ENCODE assay signal across 8 mouse cellular contexts in genomic region chr6:113343177-113344092, GRCm38 (mm10). TPM values are rescaled to one million over a fixed set of nuclear protein-coding genes. Genes with fewer than 3 reads are reported as not detected.
A peak's percentile ranks its signal among the peaks of the same experiment; 100 is the strongest.
DNase-seq lines count a peak whose midpoint lies in the region; ATAC-seq lines count a peak whose summit lies in the region.

Gene Camk1, minus strand, starts transcription at chr6:113343984.

- peaks cover 27% of the 10 kb centered on the region for H3K4me1 ChIP-seq in lung, embryonic 16.5 days (replicated peaks; ENCODE audit: control insufficient read depth, insufficient read depth, low read length)

- peak; percentile 89 for ATAC-seq in frontal cortex, adult (ENCODE audit: low TSS enrichment)
- ATAC-seq in hematopoietic stem cell, adult 5-6 weeks (replicated peaks in 1 of 2; ENCODE audit: insufficient read depth in 1 of 2, low FRiP score in 2 of 2, low TSS enrichment in 1 of 2, low read depth in 1 of 2, poor library complexity in 2 of 2, severe bottlenecking in 2 of 2) = peak; percentile 85 to 88
- ATAC-seq in lung, embryonic 16.5 days (ENCODE audit: low read depth) = peak; percentile 94

- peak within 1 kb of the TSS; percentile 85 for H3K4me2 ChIP-seq in lung, embryonic 16.5 days (ENCODE audit: low read depth, low read length)

- WGBS in lung, embryonic 16.5 days = 9% methylated on average over 32 of the region's 32 CpGs

- peak within 1 kb of the TSS; percentile 97 for H3K9ac ChIP-seq in lung, embryonic 16.5 days (ENCODE audit: low read length)

- peak within 1 kb of the TSS; percentile 83 for H3K4me3 ChIP-seq in lung, embryonic 16.5 days (ENCODE audit: low read length)

- no peaks in the 10 kb centered on the region for H3K9me3 ChIP-seq in lung, embryonic 16.5 days (ENCODE audit: control insufficient read depth, low read length)

- peak; percentile 61 for DNase-seq in R1 (ENCODE audit: low read depth, low spot score)
- peak; percentile 83 for DNase-seq in cerebellum, adult 9-10 months
- peak in 1 of 2 experiments; percentile 65 for DNase-seq in layer of hippocampus, adult 8-10 months (ENCODE audit: low spot score in 2 of 2)
- DNase-seq in ovary, adult 18-20 months (ENCODE audit: low spot score) = peak; percentile 77
- DNase-seq in thymus, postnatal 36 days = peak; percentile 14 to 26

- peak within 1 kb of the TSS; percentile 66 for H3K27ac ChIP-seq in lung, embryonic 16.5 days (ENCODE audit: low read length)

- peaks cover 2% of the 10 kb centered on the region; the same call in 1 of the 2 replicates for H3K36me3 ChIP-seq in lung, embryonic 16.5 days (ENCODE audit: control insufficient read depth, insufficient read depth, low read length)

- H3K27me3 ChIP-seq in lung, embryonic 16.5 days (ENCODE audit: control insufficient read depth, insufficient read depth, low read depth, low read length) = no peaks in the 10 kb centered on the region

RNA-seq across cellular contexts. Expression of gene Camk1, which starts in this region (rescaled TPM):
- 56.3 and 59.9 TPM in 2 replicates for total RNA-seq in hematopoietic stem cell, adult 5-6 weeks (2017)
- total RNA-seq in layer of hippocampus, adult 8-10 months (2022) = 10 to 100 TPM; 57.2 to 74.1 (median 63.7) TPM
- polyA plus RNA-seq in lung, embryonic 16.5 days (2015; fragmentation: Nextera tagmentation; extraction: Ambion mirVana) = 105 and 109 TPM in 2 replicates
